Mouse (Mus musculus): ENCODE measurements around the gene Pigv. TPM values are rescaled to one million over a fixed set of nuclear protein-coding genes. Genes with fewer than 3 reads are reported as not detected.

Pigv gene
- polyA plus RNA-seq, 1 experiment from 2014 or later: 20.1 TPM

DNA sequence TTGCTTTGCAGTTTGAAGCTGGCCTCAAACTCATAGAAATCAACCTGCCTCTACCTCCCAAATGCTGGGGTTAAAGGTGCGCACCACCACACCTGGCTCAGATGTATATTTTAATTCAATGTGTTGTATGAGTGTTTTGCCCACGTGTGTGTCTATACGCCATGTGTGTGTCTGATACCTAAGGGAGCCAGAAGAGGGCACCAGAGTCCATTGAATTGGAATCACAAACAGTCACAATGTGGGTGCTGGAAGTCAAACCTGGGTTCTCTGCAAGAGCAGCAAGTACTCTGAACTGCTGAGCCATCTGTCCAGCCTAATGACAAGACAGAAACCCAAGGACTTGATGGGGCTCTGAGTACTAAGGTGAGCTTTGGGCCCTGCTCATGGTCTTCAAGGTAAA lies 27.3 kb downstream of the Pigv start:
- peaks cover 4% of the 10 kb centered on the region for H3K4me1 ChIP-seq (ENCODE audit: control insufficient read depth, insufficient read depth, low read length)
- H3K27me3 ChIP-seq (ENCODE audit: control insufficient read depth, insufficient read depth, low read length): no peaks in the 10 kb centered on the region
- no peak overlapping the region for H3K4me2 ChIP-seq (ENCODE audit: low read depth, low read length)
- no peak overlapping the region for H3K9ac ChIP-seq (ENCODE audit: low read length)
- H3K4me3 ChIP-seq (replicated peaks; ENCODE audit: low read length): no peak overlapping the region
- 87% methylated on average over 3 of the region's 3 CpGs for WGBS
- no peaks in the 10 kb centered on the region for H3K36me3 ChIP-seq (ENCODE audit: control insufficient read depth, insufficient read depth, low read length)
- ATAC-seq (ENCODE audit: insufficient read depth, low FRiP score): no peak
- H3K9me3 ChIP-seq (replicated peaks; ENCODE audit: control insufficient read depth, low read length): 0 out of 2 replicates have a peak, but pooled peaks cover 4% of the 10 kb centered on the region
- H3K27ac ChIP-seq (ENCODE audit: low read length): no peak overlapping the region

DNA sequence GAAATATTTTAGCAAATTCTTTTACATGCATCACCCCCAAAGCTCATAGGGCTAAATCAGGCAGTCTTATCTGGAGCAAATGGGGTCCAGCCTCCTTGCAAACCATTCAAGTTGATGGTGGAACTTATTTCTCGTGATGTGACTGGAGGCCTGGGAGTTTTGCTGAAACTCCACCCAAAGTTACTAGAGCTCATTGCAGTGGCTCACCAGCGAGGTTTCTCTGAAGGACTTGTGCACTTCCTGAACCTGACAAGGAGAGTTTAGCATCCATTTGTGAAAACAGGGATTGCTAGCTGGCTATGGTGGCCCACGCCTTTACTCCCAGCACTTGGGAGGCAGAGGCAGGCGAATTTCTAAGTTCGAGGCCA lies 38.4 kb downstream of the Pigv start:
- WGBS: 87% methylated on average over 5 of the region's 5 CpGs
- Histone ChIP-seq H3K27ac (ENCODE audit: low read length) (no peak overlapping the region), H3K27me3 (ENCODE audit: control insufficient read depth, insufficient read depth, low read length) (no peaks in the 10 kb centered on the region), H3K9ac (ENCODE audit: low read length) (no peak overlapping the region), H3K9me3 (replicated peaks; ENCODE audit: control insufficient read depth, low read length) (no peaks in the 10 kb centered on the region), H3K4me1 (ENCODE audit: control insufficient read depth, insufficient read depth, low read length) (peaks cover 16% of the 10 kb centered on the region), H3K36me3 (ENCODE audit: control insufficient read depth, insufficient read depth, low read length) (no peaks in the 10 kb centered on the region), H3K4me2 (ENCODE audit: low read depth, low read length) (no peak overlapping the region), H3K4me3 (replicated peaks; ENCODE audit: low read length) (no peak overlapping the region)
- ATAC-seq (ENCODE audit: insufficient read depth, low FRiP score): no peak

DNA sequence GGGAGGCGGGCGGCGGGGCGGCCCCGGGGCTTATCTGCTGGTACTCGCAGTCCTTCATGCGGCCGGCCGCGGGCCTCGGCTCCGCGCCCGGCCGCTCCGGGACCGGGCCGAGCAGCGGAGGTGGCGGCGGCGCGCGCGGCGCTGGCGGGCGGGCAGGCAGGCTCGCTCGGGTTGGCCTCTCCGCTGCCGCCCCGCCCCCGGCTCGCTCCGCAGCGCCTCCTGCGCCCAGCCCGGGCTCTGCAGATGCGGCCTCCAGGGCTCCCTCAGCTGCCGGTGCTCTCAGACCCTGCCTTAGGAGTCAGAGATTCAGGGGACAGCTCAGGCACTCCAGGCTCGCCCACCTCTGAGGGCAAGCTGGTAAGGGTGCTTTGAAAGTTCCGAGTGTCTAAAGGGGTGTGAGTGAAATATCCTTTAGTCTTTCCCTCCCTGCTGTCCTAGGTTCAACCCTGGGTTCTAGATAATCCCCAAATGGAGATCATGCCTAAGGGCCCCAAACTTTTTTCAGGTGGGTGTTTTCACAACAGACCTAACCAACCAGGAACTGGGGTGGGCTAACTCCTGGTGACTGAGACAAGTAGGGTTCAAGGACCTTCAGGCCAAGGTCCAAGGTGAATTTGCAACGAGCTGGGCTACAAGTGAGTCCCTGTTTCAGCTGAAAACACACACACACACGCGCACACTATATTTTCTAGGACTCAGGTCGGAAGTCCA lies 39.0 kb downstream of the Pigv start:
- peak overlapping the region; percentile 97 for H3K9ac ChIP-seq (ENCODE audit: low read length)
- 9% methylated on average over 36 of the region's 47 CpGs for WGBS
- peaks cover 16% of the 10 kb centered on the region for H3K4me1 ChIP-seq (ENCODE audit: control insufficient read depth, insufficient read depth, low read length)
- no peaks in the 10 kb centered on the region for H3K27me3 ChIP-seq (ENCODE audit: control insufficient read depth, insufficient read depth, low read length)
- H3K36me3 ChIP-seq (ENCODE audit: control insufficient read depth, insufficient read depth, low read length): no peaks in the 10 kb centered on the region
- ATAC-seq (ENCODE audit: insufficient read depth, low FRiP score): peak; percentile 90
- peak overlapping the region; percentile 46; the same call in 1 of the 2 replicates for H3K27ac ChIP-seq (ENCODE audit: low read length)
- peak overlapping the region; percentile 98 for H3K4me2 ChIP-seq (ENCODE audit: low read depth, low read length)
- no peaks in the 10 kb centered on the region for H3K9me3 ChIP-seq (replicated peaks; ENCODE audit: control insufficient read depth, low read length)
- H3K4me3 ChIP-seq (replicated peaks; ENCODE audit: low read length): peak overlapping the region; percentile 79

DNA sequence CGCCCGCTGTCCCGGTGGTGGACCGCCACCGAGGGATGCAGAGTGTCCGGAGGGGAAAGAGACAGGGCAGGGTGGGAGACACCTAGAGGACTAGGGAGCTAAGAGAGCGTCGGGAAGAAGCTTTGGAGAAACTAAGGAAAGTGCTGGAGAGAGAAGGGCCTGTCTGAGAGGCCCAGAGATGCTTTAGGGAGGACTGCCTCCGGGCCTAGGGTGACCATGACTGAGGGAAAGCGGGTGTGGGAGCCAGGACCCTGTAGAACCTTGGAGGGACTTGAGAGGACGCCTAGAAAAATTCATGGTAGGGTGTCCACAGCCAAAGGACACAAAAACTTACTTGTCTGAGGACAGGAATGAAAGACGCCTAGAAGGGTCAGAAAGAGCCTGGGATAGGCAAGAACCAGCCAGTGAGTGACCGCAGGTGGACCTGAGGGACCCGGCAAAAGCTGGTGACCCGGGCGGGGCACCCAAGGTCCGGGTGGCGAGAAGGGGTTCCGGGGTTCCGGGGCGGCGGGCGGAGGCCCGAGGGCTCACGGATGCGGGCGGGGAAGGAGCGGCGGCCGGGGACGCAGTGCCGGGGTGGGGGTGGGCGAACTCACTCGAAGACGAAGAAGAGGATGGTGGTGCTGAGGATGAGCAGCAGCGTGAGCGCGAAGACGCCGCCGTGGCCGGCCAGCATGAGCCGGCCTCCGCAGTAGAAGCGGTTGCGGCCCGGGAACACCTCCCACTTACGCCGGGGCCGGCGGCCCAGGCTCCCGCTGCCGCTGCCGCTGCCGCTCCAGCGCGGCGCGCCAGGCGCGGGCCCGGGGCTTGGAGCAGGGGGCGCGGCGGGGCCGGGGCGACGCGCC lies 39.7 kb downstream of the Pigv start:
- H3K9ac ChIP-seq (ENCODE audit: low read length): peak overlapping the region; percentile 97
- H3K36me3 ChIP-seq (ENCODE audit: control insufficient read depth, insufficient read depth, low read length): no peaks in the 10 kb centered on the region
- peak overlapping the region; percentile 98 for H3K4me2 ChIP-seq (ENCODE audit: low read depth, low read length)
- ATAC-seq (ENCODE audit: insufficient read depth, low FRiP score): peak; percentile 48; the same call in 1 of the 2 replicates
- H3K27ac ChIP-seq (ENCODE audit: low read length): peak overlapping the region; percentile 46; the same call in 1 of the 2 replicates
- H3K9me3 ChIP-seq (replicated peaks; ENCODE audit: control insufficient read depth, low read length): no peaks in the 10 kb centered on the region
- H3K4me3 ChIP-seq (replicated peaks; ENCODE audit: low read length): peak overlapping the region; percentile 79
- 4% methylated on average over 36 of the region's 69 CpGs for WGBS
- peaks cover 16% of the 10 kb centered on the region for H3K4me1 ChIP-seq (ENCODE audit: control insufficient read depth, insufficient read depth, low read length)
- H3K27me3 ChIP-seq (ENCODE audit: control insufficient read depth, insufficient read depth, low read length): no peaks in the 10 kb centered on the region

DNA sequence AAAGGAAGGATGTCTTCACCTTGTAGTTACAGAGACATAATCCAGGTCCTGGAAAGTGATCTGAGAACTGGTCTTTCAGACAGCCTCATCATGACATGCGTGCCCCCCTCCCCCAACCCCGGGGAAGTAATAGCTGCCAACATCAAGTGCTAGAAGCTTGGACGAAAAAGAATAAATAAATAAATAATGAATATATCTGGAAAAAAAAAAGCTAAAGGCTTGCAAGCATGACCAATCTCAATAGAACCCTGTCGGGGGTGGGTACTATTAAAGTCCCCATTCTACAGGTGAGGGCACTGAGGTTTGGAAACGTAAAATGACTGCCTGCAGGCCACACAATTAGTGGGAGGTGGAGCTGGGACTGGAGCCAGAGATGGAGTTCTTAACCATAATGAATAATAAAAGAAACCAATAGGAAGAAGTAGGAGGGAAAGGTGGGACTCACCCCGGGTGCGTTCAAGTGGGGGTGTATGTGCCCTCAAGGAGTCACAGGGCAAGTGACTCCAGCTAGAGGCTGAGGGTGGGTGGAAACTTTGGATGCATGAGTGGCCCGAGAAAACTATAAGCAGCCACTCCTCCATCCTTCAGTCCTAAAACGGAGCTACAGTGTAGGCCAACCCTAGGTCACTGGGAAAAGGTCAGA lies 40.6 kb downstream of the Pigv start:
- WGBS: 47% methylated on average over 9 of the region's 9 CpGs
- no peaks in the 10 kb centered on the region for H3K9me3 ChIP-seq (replicated peaks; ENCODE audit: control insufficient read depth, low read length)
- no peak for ATAC-seq (ENCODE audit: insufficient read depth, low FRiP score)
- peaks cover 16% of the 10 kb centered on the region for H3K4me1 ChIP-seq (ENCODE audit: control insufficient read depth, insufficient read depth, low read length)
- H3K27ac ChIP-seq (ENCODE audit: low read length): peak overlapping the region; percentile 46; the same call in 1 of the 2 replicates
- peak overlapping the region; percentile 98 for H3K4me2 ChIP-seq (ENCODE audit: low read depth, low read length)
- no peaks in the 10 kb centered on the region for H3K27me3 ChIP-seq (ENCODE audit: control insufficient read depth, insufficient read depth, low read length)
- peak overlapping the region; percentile 97 for H3K9ac ChIP-seq (ENCODE audit: low read length)
- no peaks in the 10 kb centered on the region for H3K36me3 ChIP-seq (ENCODE audit: control insufficient read depth, insufficient read depth, low read length)
- peak overlapping the region; percentile 79 for H3K4me3 ChIP-seq (replicated peaks; ENCODE audit: low read length)

DNA sequence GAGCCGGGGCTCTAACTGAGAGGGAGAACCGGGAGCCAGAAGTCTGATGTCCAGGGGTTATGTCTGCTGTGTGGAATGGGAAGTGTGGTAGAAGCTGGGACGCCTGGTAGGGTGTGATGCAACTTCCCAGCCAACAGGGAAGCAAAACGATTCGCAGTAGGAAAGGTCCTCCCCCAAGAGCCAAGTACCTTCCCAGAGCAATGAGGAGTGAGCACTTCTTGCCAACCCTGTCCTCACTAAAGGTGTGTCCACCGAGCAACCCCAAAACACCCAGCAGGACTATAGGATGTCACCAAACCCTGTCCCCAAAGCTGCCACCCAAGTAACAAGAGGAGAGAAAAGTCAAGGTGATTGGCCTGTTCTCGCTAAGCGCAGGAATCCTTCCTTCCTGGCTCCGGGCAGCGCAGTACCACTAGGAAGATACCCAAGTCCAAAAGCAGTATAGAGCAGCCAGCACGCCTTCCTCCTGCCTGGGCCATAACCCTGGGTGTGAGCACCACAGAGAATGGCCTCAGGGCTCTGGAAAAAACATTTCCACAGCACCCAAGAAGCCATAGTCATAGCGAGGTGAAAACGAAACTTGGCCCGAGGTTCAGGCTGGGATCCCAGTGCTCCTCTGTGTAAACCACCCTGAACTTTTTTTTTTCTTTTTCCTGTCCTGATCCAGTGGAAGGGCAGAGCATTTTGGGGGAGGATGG lies 41.2 kb downstream of the Pigv start:
- no peak for ATAC-seq (ENCODE audit: insufficient read depth, low FRiP score)
- Histone ChIP-seq H3K36me3 (ENCODE audit: control insufficient read depth, insufficient read depth, low read length) (no peaks in the 10 kb centered on the region), H3K4me3 (replicated peaks; ENCODE audit: low read length) (0 out of 2 replicates have a peak overlapping the region, but pooled peaks have one; percentile 79), H3K4me2 (ENCODE audit: low read depth, low read length) (0 out of 2 replicates have a peak overlapping the region, but pooled peaks have one; percentile 98), H3K27me3 (ENCODE audit: control insufficient read depth, insufficient read depth, low read length) (no peaks in the 10 kb centered on the region), H3K4me1 (ENCODE audit: control insufficient read depth, insufficient read depth, low read length) (peaks cover 17% of the 10 kb centered on the region), H3K9me3 (replicated peaks; ENCODE audit: control insufficient read depth, low read length) (no peaks in the 10 kb centered on the region), H3K9ac (ENCODE audit: low read length) (peak overlapping the region; percentile 97), H3K27ac (ENCODE audit: low read length) (no peak overlapping the region)
- WGBS: 75% methylated on average over 14 of the region's 14 CpGs

DNA sequence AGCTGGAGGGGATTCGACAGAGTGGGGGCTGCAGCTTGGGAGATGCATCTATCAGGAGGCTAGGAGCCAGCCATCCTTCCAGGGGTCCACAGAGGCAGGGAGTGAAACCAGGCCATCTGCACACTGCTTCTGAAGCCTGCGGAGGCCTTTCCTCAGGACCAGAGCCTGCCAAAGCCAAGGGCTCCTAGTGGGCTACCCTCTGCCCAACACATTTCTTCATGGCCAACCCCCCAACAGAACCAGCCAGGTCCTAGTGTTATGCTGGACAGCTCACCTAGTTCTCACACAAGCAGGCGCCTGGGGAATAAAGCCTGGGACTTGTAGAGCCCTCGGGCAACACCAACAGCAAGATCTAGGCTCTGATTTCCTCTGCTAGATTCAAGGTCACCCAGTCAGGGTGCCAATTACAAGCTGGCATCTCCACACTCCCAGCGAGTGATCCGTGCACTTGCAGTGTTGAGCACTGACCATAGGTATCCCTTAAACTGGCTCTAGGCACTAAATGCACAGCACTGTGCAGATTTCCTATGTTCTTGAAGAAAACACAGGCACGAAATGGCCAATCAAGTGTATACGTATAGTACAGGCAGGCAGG lies 42.0 kb downstream of the Pigv start:
- Histone ChIP-seq H3K4me3 (replicated peaks; ENCODE audit: low read length) (no peak overlapping the region), H3K9me3 (replicated peaks; ENCODE audit: control insufficient read depth, low read length) (no peaks in the 10 kb centered on the region), H3K9ac (ENCODE audit: low read length) (0 out of 2 replicates have a peak overlapping the region, but pooled peaks have one; percentile 35), H3K27me3 (ENCODE audit: control insufficient read depth, insufficient read depth, low read length) (no peaks in the 10 kb centered on the region), H3K4me2 (ENCODE audit: low read depth, low read length) (no peak overlapping the region), H3K27ac (ENCODE audit: low read length) (no peak overlapping the region), H3K36me3 (ENCODE audit: control insufficient read depth, insufficient read depth, low read length) (no peaks in the 10 kb centered on the region), H3K4me1 (ENCODE audit: control insufficient read depth, insufficient read depth, low read length) (peaks cover 20% of the 10 kb centered on the region)
- WGBS: 93% methylated on average over 8 of the region's 8 CpGs
- ATAC-seq (ENCODE audit: insufficient read depth, low FRiP score): no peak

DNA sequence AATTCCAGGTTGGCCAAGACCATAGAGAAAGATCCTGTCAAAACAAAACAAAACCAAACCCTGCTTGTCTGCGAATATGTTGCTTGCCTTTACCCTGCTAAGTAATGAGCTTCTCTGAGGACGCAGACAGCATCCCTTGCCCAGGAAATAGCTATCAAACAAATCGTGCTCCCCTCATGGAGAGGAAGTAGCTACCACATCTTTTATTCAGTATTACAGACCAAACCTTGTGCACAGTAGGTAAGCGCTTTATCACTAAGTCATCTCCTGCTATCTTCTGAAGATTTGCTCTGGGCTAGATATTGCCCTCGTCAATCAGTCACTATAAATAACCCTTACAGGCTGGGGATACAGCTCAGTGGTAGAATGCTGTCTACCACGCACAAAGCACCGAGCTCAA lies 43.3 kb downstream of the Pigv start:
- no peak for ATAC-seq (ENCODE audit: insufficient read depth, low FRiP score)
- no peaks in the 10 kb centered on the region for H3K36me3 ChIP-seq (ENCODE audit: control insufficient read depth, insufficient read depth, low read length)
- no peaks in the 10 kb centered on the region for H3K27me3 ChIP-seq (ENCODE audit: control insufficient read depth, insufficient read depth, low read length)
- H3K4me1 ChIP-seq (ENCODE audit: control insufficient read depth, insufficient read depth, low read length): peaks cover 20% of the 10 kb centered on the region
- 74% methylated on average over 7 of the region's 7 CpGs for WGBS
- H3K4me3 ChIP-seq (replicated peaks; ENCODE audit: low read length): no peak overlapping the region
- no peak overlapping the region for H3K4me2 ChIP-seq (ENCODE audit: low read depth, low read length)
- no peak overlapping the region for H3K9ac ChIP-seq (ENCODE audit: low read length)
- H3K9me3 ChIP-seq (replicated peaks; ENCODE audit: control insufficient read depth, low read length): no peaks in the 10 kb centered on the region
- no peak overlapping the region for H3K27ac ChIP-seq (ENCODE audit: low read length)

Data from stomach, embryonic 16.5 days (tissue).